Mouse (Mus musculus): ENCODE measurements around the gene Lgals3bp. TPM values are rescaled to one million over a fixed set of nuclear protein-coding genes. Genes with fewer than 3 reads are reported as not detected.

The Lgals3bp gene
- total RNA-seq (2021) = 51.1 and 59.7 TPM in 2 replicates
- long read RNA-seq, experiment 1, transcript Lgals3bp-201 (6 exons, 2,330 nt) = major isoform, 21 of 29 reads
- long read RNA-seq, experiment 1, partial matches to known transcripts = 4 of 29 reads
- long read RNA-seq, experiment 1, other reads (novel, unspliced or antisense) = 4 of 29 reads
- long read RNA-seq, experiment 2, transcript Lgals3bp-201 (6 exons, 2,330 nt) = major isoform, 13 of 21 reads
- long read RNA-seq, experiment 2, partial matches to known transcripts = 2 of 21 reads
- long read RNA-seq, experiment 2, other reads (novel, unspliced or antisense) = 6 of 21 reads

- peak; percentile 79 for DNase-seq
Measured at GRCm38 (mm10) chr11:118401760-118402280, at the start of gene Lgals3bp. Lgals3bp (minus strand) TSS chr11:118402092.

GRCm38 (mm10) chr11:118451211-118451610 is 49.3 kb upstream of the Lgals3bp start:
- peak; percentile 75 for DNase-seq

- peak; percentile 27 for DNase-seq
Measured at GRCm38 (mm10) chr11:118448385-118448784, 46.5 kb upstream of the Lgals3bp start.

DNA sequence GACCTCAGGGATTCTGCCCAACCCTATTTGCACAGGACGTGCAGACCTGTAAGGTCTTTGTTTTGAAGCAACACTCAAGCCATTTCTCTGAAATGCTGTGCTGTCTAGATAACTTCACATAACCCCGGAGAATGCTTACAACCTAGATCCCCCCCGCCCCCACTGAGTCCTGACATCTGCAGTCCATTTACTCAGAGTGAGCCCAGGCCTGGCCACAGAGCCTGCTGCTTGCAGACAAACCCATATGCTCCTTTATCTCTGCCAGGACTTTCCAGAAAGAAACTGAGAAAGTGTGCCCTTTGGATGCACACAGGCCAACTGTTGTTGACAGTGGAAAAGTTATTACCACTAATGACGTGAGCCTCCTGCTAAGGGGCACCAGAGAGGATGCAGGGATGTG is 45.5 kb upstream of the Lgals3bp start:
- no peak for DNase-seq

GRCm38 (mm10) chr11:118445843-118446242 is 44.0 kb upstream of the Lgals3bp start:
- DNase-seq = peak; percentile 79

DNA sequence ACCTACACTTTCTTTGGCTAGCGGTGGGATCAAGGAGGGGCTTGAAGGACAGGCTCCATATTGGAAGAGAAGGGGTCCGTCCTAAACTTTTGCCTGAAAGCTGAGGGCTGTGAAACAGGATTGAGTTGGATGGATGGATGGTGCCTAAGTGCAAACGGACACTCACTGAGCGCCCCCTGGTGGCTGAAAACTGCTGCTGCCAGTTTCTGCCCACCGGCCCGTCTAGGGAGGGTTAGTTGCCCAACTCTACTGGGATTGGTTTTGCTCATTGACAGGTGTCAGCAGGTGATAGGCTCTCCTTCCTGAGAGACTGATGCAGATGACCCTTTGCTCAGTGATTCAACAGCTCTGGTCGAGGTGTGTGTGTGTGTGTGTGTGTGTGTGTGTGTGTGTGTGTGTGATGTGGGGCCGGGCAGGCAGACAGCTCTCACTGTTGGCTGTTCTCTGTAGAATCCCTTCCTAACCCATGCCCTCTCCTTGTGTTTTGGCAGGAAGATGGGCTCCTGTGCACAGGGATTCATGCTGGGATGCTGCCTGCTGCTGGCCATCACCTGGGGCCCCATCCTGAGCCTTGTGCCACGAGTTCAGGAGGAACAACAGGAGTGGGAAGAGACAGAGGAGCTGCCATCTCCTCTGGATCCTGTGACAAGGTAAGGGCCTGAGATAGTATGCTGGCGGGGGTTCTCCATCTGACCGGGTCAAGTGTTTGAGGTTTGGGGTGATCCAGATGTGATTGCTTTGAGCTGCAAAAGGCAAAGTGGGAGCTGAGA is 41.5 kb upstream of the Lgals3bp start:
- DNase-seq = peak; percentile 92

DNA sequence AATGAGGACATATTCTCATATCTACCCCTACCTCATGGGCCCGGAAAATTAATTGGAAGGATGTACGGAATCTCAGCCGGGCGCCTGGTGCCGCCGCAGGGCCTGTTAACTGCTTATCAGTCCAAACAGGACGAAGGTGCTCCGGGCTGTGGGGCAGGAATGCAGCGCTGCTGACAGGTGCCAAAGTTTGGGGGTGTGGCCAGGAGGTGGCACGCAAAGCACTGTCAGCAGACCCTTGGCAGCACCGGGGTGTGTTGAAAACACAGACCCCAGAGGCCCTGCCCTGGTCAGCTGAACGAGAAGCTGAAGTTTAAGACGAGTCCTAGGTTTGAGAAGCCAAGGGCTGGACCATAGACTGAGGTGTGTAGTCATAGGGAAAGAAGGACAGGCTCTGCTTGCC is 40.8 kb upstream of the Lgals3bp start:
- DNase-seq = no peak

GRCm38 (mm10) chr11:118438665-118439414 is 36.9 kb upstream of the Lgals3bp start:
- DNase-seq = peak; percentile 67

DNA sequence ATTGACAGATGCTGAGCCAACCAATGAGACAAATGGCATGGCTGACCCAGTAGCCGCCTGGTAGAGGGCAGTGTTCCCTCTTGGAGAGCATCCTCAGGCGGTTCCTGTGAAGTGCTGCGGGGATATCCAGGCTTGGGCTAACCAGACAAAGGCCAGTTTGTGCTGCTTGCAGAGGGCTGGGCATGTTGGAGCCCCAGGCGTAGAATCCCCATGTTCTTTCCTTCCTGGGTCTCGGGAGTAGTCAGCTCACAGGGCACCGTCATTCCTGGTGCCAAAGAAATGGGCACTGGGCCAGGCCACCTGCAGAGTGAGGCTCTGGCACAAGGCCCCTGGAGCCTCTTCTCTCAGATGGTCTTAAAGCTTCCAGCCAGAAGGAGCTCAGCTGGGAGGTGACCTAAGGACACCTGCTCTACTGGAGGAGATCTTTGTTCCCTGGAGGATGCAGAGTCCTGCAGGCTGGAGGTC is 34.6 kb upstream of the Lgals3bp start:
- DNase-seq = peak; percentile 46

- DNase-seq = no peak
Measured at GRCm38 (mm10) chr11:118434093-118434492, 32.2 kb upstream of the Lgals3bp start.

DNA sequence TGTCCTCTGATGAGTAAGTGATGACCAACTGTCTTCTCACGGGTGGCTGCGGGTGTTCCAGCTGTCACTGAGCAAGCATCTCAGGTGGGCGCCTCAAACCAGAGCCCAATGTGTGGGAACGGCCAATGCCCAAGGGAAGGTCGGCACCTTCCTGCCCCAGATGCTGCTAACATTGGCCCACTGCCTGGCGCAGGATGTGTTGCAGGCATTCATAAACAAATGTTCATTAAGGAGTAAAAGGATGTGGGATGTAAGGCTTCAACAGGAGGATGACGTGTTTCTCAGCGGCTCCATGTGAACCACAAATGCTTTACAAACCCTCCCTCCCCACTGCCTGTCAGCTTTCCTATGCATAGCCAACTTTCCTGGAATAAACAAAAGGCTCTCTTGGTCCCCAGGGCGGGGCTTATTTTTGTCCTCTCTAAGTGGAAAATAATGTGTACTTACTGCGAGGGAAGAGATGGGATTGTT is 31.5 kb upstream of the Lgals3bp start:
- DNase-seq = no peak

DNA sequence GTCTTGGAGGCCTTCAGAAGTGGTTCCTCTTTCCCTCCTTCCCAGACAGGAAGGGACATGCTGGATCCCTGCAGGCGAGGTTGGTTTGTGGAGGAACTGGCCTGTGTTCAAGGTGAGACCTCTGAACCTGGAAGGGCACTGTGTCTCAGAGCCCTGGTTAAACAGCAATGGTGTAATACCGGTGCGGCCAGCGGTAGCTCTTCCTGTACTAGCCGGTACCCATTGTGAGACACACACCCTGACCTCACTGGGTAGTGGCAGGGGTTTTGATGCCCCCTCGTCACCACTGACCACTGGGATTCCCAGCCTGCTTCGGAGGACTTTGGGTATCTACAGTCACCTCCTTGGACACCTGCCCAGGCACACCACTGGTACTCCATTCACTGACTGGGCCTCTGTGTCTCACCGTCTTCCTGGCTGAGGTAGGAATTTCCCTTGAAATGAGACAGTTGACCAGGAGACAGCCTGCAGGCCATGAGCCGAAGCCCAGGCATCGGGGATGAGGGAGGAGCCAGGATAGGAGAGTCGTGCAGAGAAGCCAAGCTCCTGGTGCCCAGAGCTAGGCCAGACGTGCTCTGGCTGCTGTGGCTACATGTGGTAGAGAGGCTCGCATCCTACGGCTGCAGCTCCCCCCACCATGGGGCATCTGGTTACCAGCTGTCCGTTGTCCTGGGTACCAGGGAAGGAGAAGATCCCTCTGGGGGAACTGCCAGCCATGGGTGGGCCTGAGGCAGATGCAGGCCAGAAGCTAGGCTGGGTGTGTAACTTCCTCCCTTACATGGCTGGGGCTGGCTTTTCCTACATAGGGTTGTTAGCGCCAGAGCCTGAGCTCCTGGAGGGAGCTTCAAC is 29.4 kb upstream of the Lgals3bp start:
- peak; percentile 31 for DNase-seq

DNA sequence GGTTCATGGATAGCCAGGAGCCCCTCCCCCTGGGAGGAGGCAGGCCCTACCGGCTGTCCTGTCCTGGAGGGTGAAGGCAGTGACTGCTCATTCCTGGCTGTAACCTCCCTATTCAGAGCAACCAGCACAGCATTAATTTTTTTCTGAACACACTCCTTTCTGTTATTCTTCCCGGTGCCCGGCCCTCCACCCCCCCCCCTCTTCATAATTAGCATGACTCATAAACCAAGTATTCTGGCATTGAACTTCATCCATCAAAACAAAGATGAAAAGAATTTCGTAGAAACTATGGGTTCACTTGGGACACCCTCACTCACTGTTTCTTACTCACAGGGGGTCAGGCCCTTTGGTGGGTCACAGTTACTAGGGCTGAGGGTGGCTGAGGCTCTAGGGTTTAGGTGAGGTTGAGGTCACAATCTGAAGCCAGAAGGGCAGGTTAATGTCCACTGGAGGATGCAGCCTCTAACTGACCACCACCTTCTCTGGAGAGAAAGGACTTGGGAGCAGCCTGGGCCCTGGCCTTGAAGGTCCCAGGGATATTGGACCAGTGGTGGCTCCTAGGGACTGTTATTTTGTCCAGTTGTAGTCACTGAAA is 28.5 kb upstream of the Lgals3bp start:
- DNase-seq = peak; percentile 39

GRCm38 (mm10) chr11:118428944-118429709 is 27.2 kb upstream of the Lgals3bp start:
- peak; percentile 33 for DNase-seq

- DNase-seq = peak; percentile 26
Measured at GRCm38 (mm10) chr11:118428460-118428868, 26.6 kb upstream of the Lgals3bp start.

DNA sequence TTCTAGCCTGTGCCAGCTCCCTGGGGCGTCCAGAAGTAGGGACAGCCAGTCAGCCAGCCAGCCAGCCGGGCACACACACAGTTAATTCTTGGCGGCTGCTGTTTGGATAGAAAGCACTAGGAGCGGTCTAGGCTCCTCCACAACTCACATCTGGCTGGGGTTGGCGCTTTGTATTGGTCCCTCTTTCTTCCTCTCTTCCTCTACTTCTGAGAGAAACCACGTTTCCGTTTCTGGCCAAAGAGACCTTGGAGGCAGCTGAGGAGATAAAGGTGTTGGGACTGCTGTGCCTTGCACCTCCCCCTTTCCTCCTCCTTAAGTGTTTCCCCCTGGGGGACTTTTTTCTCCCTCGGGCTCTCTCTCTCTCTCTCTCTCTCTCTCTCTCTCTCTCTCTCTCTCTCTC is 26.1 kb upstream of the Lgals3bp start, which contains the start of gene C1qtnf1:
Gene C1qtnf1 (plus strand): TSS at position 218 of the 400 bp plus-strand sequence.
- DNase-seq = peak; percentile 39

DNA sequence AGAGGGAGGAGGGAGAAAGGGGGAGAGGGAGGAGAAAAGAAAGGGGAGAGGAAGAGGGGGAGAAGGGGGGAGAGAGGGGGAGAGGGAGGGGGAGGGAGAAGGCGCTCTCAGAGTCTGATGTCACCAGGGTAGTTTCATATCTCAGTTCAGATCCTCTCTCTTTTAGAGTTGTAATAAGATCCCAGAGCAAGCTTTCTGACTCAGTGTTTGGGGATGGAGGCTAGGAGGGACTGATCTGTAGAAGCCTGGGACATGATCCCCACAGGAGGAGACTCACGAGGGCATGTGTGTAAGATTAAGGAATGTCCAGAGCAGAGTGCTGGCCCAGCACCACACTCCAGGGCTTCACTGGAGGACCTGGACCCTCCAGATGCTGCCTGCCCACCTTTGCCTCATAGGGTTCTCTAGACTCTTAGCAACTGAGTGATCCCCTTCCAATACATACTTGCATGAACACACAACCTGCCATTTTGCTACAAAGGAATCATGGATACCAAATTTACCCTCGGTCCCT is 25.4 kb upstream of the Lgals3bp start:
- no peak for DNase-seq

- DNase-seq = no peak
Measured at GRCm38 (mm10) chr11:118426765-118427164, 24.9 kb upstream of the Lgals3bp start.

DNA sequence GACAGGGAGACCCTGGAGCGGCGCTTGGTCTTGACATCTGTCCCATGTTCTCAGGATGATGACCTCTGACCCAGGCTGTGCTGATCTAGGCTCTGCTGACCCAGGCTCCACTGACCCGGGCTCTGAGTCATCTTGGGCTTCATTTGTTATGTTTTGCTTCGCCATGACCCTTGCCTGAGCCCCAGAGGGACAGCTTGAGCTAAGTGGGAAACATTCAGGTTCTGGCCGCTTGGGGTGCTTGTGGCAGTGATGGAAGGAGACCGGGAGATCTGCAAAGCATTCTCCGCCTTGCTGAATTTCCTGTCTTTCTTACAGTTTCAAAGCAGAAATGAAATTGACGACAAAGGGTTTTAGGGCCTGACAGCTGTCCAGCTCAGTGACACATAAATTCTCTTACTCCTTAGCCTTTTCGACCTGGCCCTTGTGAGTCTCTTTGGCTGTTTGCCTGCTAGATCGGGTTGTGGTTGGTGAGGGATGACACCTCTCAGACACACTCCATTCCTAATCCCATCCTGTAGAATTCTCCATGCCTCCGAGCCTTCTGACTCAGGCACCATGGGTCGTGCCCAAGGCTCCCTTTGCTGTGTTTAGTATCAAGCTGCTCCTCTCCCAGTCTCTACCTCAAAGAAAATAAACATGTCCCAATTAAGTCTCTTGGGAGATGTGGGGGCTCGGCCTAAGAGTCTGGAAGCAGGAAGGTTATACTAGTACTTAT is 22.9 kb upstream of the Lgals3bp start:
- peak; percentile 50 for DNase-seq

Data from adrenal gland, postnatal 14 days (tissue).